Mouse (Mus musculus) G1E (cell line): ENCODE measurements around the gene Gimap7. TPM values are rescaled to one million over a fixed set of nuclear protein-coding genes. Genes with fewer than 3 reads are reported as not detected.

Source experiments
- ATAC-seq: 2 replicates; pipeline ENCODE4 v1.8.0; 2016; ENCODE audit warnings: mild to moderate bottlenecking; ENCODE audit not compliant: insufficient number of reproducible peaks, poor library complexity, low FRiP score, severe bottlenecking; ENCODE audit errors: extremely low read depth
- DNase-seq: peaks from one replicate; pipeline ENCODE4 v3.0.0; 2012; ENCODE audit warnings: low spot score
- H3K27me3 ChIP-seq: 2 replicates; pipeline ENCODE4 v1.6.1; 2012; ENCODE audit warnings: mild to moderate bottlenecking, low read length, inconsistent platforms; ENCODE audit not compliant: insufficient read depth
- H3K36me3 ChIP-seq: replicated peaks from 2 replicates; pipeline ENCODE3; 2012; ENCODE audit warnings: mild to moderate bottlenecking, inconsistent platforms
- H3K4me1 ChIP-seq: 2 replicates; pipeline ENCODE4 v1.6.1; 2012; ENCODE audit warnings: low read depth, low read length, inconsistent platforms, mixed read lengths; ENCODE audit not compliant: insufficient read depth
- H3K4me3 ChIP-seq: 2 replicates; pipeline ENCODE4 v1.5.1; 2012; ENCODE audit warnings: low read depth, mild to moderate bottlenecking, inconsistent platforms, low read length, moderate library complexity, mixed read lengths
- H3K9me3 ChIP-seq: replicated peaks from 2 replicates; pipeline ENCODE4 v1.6.1; 2012; ENCODE audit warnings: inconsistent platforms
- CTCF ChIP-seq: IDR thresholded peaks from 2 replicates; pipeline ENCODE4 v1.5.1; 2012; ENCODE audit warnings: low read depth, low read length, inconsistent platforms, mixed read lengths
- GATA1 ChIP-seq: IDR thresholded peaks from 2 replicates; pipeline ENCODE4 v1.6.1; 2012; ENCODE audit warnings: borderline replicate concordance, low read length, inconsistent platforms, mixed read lengths
- GATA2 ChIP-seq: IDR thresholded peaks from 2 replicates; pipeline ENCODE4 v1.6.1; 2012; ENCODE audit warnings: low read depth, low read length, inconsistent platforms, borderline replicate concordance
- POLR2AphosphoS5 ChIP-seq: IDR thresholded peaks from 2 replicates; pipeline ENCODE4 v1.6.1; 2012; ENCODE audit warnings: low read depth, low read length, inconsistent platforms; ENCODE audit not compliant: insufficient replicate concordance
- TAL1 ChIP-seq: conservative IDR thresholded peaks from 2 replicates; pipeline ENCODE4 v1.6.1; 2012; ENCODE audit warnings: low read depth, low read length, inconsistent platforms, mixed read lengths
- polyA plus RNA-seq: library from polyadenylated mRNA; stranded (reverse); fragments of >175 nt; gene quantifications from 2 replicates; pipeline ENCODE4 v1.2.3, GENCODE M21; 2012
- total RNA-seq, 2 experiments: library from RNA; stranded (forward) in 1 of 2; stranded (reverse) in 1 of 2; fragments of 200-1000 nt in 1 of 2; fragments of >200 nt in 1 of 2; fragmentation: Nextera tagmentation in 1 of 2; gene quantifications; 2 replicates each; pipeline ENCODE4 v1.2.3; 2014 to 2017

The Gimap7 gene
- not detected in 2 replicates for total RNA-seq (2014; fragmentation: Nextera tagmentation)
- total RNA-seq (2017): 0.22 TPM in 1 of 2 replicates, not detected in the other
- not detected in 2 replicates for polyA plus RNA-seq

DNA sequence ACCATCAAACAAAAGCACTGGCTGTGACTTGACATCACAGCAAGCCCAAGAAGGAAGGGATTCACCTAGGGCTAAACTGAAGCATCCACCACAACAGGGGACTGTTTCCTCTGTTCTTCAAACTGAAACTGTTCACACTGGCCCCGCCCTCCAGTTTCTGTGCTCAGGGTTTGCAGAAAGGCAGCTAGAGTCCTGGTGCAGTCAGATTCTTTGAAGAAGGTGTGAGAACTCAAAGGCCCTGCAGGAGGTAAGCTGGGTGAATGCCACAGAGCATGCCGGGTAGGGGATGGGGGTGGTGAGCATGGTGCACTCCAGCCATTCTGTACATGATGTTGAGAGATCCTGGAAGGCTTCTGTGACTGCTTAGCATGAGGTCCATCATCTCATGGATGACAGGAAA is at the start of gene Gimap7, which contains the start of gene Gm28053:
TSS of gene Gimap7 (plus strand) at position 167 of the 400 bp plus-strand sequence.
TSS of gene Gm28053 (plus strand) at position 153 of the 400 bp plus-strand sequence.
- no peaks in the 10 kb centered on the region for H3K27me3 ChIP-seq
- TF ChIP-seq TAL1 (no peak), CTCF (no peak), GATA2 (no peak), GATA1 (no peak), POLR2AphosphoS5 (no peak)
- DNase-seq: no peak
- no peak for ATAC-seq
- no peaks in the 10 kb centered on the region for H3K36me3 ChIP-seq
- H3K4me3 ChIP-seq: no peak within 1 kb of the TSS
- no peaks in the 10 kb centered on the region for H3K9me3 ChIP-seq
- no peaks in the 10 kb centered on the region for H3K4me1 ChIP-seq

DNA sequence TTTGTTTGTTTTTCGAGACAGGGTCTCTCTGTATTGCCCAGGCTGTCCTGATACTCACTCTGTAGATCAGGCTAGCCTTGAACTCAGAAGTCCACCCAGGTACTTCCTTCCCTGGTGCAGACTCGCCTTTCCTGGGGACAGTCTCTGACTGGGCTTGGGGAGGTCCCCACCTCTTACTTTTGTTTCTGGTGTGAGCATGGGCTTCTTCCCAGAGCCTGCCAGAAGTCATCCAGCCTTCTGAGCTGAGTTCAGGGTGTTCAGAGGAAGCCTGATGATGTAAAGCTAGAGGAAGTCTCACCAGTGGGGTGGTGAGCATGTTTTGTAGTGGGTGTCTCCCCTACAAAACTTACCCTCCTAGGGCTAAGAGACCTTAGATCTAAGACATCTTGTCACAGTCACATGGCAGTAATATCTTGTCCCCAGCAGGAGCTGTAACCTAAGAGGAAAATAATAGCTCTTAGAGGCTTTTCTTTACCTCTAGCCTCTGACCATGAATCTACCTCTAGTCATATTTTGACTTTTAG is 48.9 kb upstream of the Gimap7 start:
- TF ChIP-seq TAL1 (no peak), POLR2AphosphoS5 (no peak), GATA1 (no peak), CTCF (no peak), GATA2 (no peak)
- H3K4me1 ChIP-seq: no peaks in the 10 kb centered on the region
- DNase-seq (no peak), ATAC-seq (no peak)
- no peak overlapping the region for H3K4me3 ChIP-seq
- peaks cover 13% of the 10 kb centered on the region for H3K27me3 ChIP-seq
- no peaks in the 10 kb centered on the region for H3K36me3 ChIP-seq
- no peaks in the 10 kb centered on the region for H3K9me3 ChIP-seq

DNA sequence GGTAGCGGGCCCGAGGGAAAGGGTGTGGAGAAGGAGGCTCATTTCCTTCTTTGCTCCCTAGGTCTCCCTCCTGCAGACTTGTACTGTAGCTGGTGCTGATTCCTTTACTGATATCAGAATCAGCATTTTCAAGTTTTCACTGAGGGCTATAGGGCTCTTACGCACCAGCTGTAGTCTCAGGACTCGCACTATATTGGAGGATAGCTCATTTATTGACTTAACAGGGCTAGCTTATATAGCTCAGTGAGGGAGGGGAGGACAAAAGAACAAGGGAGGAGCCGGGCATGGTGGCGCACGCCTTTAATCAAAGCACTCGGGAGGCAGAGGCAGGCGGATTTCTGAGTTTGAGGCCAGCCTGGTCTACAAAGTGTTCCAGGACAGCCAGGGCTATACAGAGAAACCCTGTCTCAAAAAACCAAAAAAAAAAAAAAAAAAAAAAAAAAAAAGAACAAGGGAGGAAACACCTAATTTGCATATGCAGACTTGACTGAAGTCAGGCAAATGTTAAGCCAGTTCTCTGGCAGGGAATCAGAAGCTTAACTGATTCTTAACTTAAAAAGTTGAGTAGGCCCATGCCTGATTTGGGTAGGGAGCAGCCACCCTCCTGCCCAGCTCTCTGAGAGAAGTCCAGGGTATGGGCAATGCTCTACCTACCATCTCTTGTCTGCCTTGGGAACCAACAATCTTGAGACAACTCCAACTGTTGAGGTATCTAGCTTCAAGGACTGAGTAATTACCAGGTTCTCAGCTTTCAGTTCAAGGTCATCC is 43.9 kb upstream of the Gimap7 start:
- peaks cover 15% of the 10 kb centered on the region for H3K36me3 ChIP-seq
- no peak overlapping the region for H3K4me3 ChIP-seq
- DNase-seq (no peak), ATAC-seq (no peak)
- no peaks in the 10 kb centered on the region for H3K9me3 ChIP-seq
- TF ChIP-seq GATA2 (no peak), TAL1 (no peak), POLR2AphosphoS5 (no peak), CTCF (no peak), GATA1 (no peak)
- H3K27me3 ChIP-seq: peaks cover 4% of the 10 kb centered on the region; the same call in 1 of the 2 replicates
- H3K4me1 ChIP-seq: peaks cover 11% of the 10 kb centered on the region

DNA sequence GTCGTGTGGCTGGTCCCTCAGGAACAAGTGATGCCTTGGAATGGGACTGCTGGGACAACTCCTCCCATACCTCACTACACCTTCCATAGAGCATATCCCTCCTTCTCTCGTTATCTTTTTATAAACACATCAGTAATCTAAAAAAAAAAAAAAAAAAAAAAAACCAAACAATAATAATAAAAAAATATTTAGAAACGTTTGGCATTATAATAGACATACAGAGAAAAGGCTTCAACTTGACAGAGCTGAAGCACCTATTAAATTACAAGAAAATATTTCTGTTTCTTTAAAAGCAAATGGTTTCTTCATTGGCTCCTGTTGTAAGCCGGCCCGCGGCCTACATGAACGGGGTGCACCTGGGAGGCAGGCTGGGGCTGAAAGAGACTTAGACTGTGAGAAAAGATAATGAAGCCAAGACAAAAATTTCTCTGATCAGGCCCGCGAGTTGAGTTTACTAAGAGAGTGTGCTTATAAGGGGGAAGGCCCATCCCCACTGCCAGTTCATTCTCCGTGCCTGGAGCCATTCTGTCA is 43.0 kb upstream of the Gimap7 start:
- H3K4me1 ChIP-seq: peaks cover 11% of the 10 kb centered on the region
- H3K9me3 ChIP-seq: no peaks in the 10 kb centered on the region
- peaks cover 4% of the 10 kb centered on the region; the same call in 1 of the 2 replicates for H3K27me3 ChIP-seq
- ATAC-seq: no peak
- H3K4me3 ChIP-seq: peak overlapping the region; percentile 69; the same call in 1 of the 2 replicates
- DNase-seq: no peak
- TF ChIP-seq CTCF (no peak), POLR2AphosphoS5 (no peak)
- H3K36me3 ChIP-seq: peaks cover 20% of the 10 kb centered on the region

DNA sequence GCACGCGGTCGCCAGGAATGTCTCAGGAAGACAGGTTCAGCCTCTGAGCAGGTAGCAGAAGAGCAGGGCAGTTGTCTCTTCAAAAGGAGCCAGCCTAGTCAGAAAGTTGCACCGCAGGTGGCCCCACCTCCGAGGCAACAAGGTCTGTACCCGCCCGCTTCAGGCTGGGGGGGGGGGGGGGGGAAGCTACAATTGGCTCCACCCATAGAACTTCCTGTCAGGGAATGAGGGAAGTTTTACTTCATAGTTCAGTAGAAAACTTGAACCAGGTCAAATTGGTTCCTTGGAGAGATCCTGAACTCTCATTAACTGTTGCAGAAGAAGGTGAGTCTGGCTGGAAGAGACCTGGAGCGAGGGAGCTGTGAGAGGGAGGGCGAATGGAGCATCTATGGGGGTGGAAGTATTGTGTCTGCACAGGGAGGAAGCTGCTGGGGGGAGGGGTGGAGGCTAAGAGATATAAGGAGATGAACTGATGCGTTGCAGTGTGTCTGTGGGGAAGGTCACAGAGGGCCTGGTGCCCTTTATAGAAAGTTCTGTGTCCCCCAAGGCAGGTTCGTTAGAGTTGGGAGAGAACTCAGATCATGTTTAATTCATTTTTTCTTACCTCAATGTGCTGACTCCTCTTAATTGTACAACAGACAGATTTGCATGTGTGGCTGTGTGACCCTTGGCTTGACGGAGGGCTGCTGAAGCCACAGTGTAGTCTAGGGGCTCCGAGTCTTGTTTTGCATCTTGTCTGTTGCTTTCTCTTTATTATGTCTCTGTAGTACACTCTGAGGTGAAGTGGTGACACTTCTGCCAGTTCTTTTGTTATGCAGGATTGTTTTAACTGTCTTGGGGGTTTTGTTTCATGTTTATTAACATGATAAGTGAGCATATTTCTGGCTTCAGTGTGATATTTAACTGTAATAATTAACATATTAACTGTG is 42.2 kb upstream of the Gimap7 start, which contains the start of gene Gimap9:
TSS of gene Gimap9 (plus strand) at position 199 of the 929 bp plus-strand sequence.
- TF ChIP-seq POLR2AphosphoS5 (no peak), GATA1 (no peak), TAL1 (no peak), CTCF (no peak), GATA2 (no peak)
- Histone ChIP-seq H3K27me3 (peaks cover 4% of the 10 kb centered on the region; the same call in 1 of the 2 replicates), H3K4me1 (peaks cover 11% of the 10 kb centered on the region), H3K36me3 (peaks cover 20% of the 10 kb centered on the region), H3K4me3 (peak within 1 kb of the TSS; percentile 69), H3K9me3 (no peaks in the 10 kb centered on the region)
- DNase-seq: peak; percentile 40
- ATAC-seq: peak; percentile 57

DNA sequence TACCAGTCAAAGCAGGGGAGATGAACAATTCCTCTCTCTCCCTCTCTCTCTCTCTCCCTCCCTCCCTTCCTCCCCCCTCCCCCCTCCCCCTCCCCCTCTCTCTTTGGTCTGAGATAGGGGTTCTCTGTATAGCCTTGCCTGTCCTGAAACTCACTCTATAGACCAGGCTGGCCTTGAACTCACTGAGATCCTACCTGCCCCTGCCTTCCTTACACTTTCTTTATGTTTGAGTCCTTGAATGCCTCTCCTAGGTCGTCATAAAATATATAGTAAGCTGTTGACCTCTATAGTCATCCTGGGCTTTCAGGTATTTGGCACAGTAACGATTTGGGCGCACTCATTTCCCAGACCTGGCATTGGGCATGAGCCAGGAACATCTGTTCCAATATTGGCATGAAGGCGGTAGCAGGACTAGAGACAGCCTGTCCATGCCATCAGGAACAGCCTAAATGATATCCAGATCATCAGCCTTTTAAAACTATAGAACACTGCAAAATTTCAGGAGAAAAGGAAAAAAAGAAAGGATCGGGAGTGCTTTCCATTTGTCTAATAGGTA is 41.5 kb upstream of the Gimap7 start:
- Histone ChIP-seq H3K4me1 (peaks cover 11% of the 10 kb centered on the region), H3K36me3 (peaks cover 20% of the 10 kb centered on the region), H3K9me3 (no peaks in the 10 kb centered on the region), H3K4me3 (no peak overlapping the region; the same call in 1 of the 2 replicates), H3K27me3 (peaks cover 4% of the 10 kb centered on the region; the same call in 1 of the 2 replicates)
- DNase-seq: no peak
- no peak for ATAC-seq
- TF ChIP-seq CTCF (no peak), TAL1 (no peak), GATA2 (no peak), GATA1 (no peak), POLR2AphosphoS5 (no peak)
